Mouse (Mus musculus) lung, postnatal 25 days (tissue): ENCODE data around the gene Abhd17a.
"Not testable (repeated sequence)": the region's sequence is repeated elsewhere in the genome, so short reads cannot be mapped to it uniquely, and the experiment has no call there.

Experiments used
- DNase-seq: peaks from one replicate; pipeline ENCODE4 v3.0.0; 2022; ENCODE audit warnings: low spot score

Abhd17a gene

GRCm38 (mm10) chr10:80608435-80608834 lies 18.3 kb upstream of the Abhd17a start:
- no peak for DNase-seq

DNA sequence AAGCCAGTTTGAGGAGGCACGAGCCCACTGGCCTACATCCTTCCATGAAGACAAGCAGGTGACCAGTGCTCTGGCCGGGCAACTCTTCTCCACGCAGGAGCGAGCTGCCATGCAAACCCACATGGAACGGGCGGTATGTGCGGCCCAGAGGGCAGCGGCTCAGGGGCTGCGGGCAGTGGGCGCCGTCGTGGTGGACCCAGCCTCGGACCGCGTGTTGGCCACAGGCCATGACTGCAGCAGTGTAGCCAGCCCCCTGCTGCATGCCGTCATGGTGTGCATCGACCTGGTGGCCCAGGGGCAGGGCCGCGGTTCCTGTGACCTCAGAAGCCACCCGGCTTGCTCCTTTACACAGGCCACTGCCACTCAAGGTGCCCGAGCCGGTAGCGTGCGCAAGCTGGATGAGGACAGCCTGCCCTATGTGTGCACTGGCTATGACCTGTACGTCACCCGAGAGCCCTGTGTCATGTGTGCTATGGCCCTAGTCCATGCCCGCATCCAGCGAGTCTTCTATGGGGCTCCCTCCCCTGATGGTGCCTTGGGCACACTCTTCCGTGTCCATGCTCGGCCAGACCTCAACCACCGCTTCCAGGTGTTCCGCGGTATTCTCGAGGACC lies 16.7 kb upstream of the Abhd17a start:
- no peak for DNase-seq

GRCm38 (mm10) chr10:80606306-80606705 lies 16.2 kb upstream of the Abhd17a start:
- DNase-seq, result no peak

DNA sequence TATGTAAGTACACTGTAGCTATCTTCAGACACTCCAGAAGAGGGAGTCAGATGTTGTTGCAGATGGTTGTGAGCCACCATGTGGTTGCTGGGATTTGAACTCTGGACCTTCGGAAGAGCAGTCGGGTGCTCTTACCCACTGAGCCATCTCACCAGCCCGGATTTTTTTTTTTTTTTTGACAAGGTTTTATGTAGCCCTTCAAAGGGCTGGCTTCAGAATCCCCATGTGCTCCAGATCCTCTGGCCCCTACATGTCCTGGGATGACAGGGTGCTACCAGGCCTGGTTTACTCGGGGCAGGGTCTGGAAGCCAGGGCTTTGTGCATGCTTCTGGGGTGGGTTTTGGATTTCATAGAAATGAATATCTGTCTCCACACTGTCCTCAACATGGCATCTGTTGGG lies 15.6 kb upstream of the Abhd17a start, which contains the start of gene Gm49322:
TSS of gene Gm49322 (plus strand) at position 301 of the 400 bp plus-strand sequence.
- not testable (repeated sequence) for DNase-seq

DNA sequence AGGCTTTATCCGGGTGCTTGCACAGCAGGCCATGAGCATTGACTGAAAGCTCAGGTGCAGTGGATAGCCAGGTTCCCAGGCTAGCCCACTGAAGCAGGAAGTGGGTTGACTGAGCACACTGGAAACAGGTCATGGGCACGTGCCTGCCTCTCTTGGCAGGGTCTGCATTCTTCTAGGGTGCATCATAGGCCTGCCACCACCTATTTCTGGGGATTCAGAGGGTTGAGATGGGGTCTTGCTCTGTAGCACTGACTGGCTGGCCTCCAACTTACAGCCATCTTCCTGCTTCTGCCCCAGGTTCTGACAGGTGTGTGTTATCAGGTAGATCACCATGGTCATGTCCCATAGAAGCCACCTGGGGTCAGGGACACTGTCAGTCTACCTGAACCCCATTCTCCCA lies 14.8 kb upstream of the Abhd17a start:
- DNase-seq, result no peak

DNA sequence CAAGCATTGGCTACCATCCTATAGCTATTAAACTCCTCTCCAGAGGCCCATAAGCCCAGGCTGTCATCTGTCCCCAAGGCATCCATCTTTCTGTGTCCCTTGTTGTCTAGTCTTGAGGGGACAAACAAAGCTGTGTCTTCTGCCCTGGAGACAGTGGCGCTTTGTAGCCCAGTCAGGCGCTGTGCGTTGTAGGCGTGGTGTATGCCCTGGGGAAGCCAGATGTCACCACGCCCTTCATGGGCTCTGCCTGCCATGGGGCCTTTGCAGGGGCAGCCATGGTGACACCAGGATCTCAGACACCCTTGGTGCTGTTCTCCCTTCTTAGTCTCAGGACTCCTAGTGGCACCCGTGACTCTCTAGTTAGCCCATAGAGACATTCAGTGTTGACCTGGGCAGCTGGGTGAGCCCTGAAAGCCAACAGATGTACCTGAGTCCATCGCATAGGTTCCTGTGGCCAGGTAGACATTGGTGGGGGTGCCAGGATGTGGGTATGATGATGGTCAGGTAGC lies 13.9 kb upstream of the Abhd17a start:
- DNase-seq, result no peak

GRCm38 (mm10) chr10:80603364-80603763 lies 13.2 kb upstream of the Abhd17a start:
- DNase-seq, result no peak

GRCm38 (mm10) chr10:80602698-80603325 lies 12.7 kb upstream of the Abhd17a start, which contains the start of the genes Scamp4 and Adat3:
Gene Scamp4 (plus strand): TSS chr10:80602872.
Gene Adat3 (plus strand): TSS chr10:80602880.
- DNase-seq, result peak; percentile 94

DNA sequence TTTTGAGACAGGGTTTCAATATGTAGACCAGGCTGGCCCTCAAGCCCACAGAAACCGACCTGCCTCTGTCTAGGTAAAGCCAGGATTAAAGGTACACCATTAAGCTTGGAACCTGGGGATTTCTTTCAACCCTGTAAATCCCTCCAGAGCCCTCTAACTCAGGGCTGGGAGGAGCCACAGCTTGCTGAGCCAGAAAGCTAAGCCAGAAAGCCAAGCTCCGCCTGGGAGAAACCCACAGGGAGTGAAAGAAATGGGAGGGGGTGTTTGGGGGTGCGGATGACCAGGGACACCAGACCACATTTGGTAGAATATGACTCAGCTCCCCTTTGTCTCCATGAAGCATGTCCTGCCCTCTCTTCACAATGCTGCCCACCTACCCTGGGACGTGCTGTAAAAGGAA lies 6.2 kb upstream of the Abhd17a start:
- no peak for DNase-seq

DNA sequence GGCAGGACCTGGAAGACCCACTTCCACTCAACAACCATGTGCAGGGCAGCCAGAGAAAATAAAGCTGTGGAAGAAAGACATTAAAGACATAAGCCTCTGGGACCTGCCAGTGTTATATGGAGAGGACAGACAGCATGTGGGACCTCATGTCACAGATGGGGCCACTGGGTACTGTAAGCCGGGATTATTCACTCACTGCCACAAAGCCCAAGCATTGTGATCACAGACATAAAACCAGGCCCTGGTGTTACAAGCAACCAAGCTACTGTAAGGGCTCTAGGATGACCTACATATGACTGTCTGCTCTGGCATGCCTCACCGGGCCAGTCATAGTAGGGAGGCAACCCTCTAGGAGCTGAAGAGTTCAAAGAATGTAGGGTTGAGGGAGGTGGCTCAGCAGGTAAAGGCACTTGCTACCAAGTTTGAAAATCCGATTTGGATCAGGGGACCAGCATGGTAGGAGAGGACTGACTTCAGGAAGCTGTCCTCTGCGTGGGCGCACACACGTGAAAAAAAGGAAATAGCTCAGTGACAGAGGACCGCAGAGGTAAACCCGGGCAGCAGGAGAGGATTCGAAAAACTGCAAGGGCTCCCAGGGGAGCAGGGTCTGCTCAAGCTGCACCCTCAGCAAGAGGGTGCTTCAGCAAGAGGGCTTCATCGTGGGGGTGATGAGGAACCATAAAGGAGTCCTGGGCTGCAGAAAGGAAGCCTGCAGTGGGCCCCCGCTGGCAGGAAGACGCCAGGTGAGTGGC lies 838 bp downstream of the Abhd17a start:
- no peak for DNase-seq

GRCm38 (mm10) chr10:80587305-80587657 lies 2.9 kb downstream of the Abhd17a start:
- peak; percentile 64 for DNase-seq

DNA sequence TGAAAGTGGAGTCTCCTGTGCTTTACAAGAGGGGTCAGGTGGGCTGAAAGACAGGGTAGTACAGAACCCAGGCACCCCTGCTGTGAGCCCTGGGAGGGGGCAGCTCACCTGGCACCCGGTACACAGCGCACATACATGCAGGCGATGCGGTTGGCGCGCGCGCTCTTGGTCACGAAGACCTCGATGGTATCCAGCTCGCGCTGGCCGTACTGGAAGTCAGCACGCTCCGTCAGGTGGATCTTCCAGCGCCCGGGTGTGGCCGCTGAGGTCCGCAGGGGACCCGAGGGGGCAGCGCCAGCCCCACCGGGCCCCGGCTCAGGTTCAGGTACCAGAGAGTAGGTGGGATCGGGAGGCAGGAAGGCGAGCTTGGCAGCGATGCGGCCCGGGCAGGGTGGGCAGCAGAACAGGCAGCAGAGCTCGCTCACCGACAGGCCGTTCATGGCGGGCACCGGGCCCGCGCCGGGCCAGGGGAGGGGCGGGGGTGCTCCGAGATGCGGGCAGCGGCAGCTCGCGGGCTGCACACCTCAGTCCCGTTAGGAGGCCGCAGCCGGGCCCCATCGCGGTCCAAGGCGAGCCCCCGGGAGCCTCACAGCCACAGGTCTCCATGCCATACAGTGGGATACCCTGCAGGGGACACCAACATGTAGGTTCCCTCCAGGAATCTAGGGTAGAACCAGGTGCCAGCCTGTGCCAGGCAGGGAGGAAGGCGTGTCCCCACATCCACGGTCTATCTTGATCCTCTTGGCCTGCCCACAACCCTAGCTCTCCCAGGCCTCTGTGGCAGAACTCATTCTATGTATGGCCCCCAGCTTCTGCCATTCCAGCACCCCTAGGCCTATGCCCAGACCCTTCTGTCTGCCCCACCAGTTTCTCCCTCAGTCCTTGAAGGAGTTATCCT lies 3.5 kb downstream of the Abhd17a start:
- DNase-seq, result no peak

DNA sequence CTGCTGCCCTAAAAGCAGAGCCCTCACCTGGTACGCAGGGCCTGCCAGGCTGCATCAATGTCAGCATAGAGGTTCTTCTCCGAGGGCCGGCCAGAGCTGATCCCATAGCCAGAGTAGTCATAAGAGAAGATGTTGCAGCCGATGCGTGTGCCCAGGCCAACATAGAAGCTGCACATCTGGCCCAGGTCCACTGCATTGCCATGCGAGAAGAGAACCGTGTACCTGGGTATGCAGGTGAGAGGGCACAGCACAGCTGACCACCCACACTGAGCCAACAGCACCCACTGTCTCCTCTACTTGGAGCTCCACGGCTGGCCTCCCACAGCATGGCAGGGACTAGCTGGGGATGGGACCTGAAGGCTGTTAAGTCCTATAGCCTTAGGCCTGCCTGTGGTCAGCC lies 4.6 kb downstream of the Abhd17a start:
- no peak for DNase-seq

- no peak for DNase-seq
Observed at GRCm38 (mm10) chr10:80584642-80585552, 5.2 kb downstream of the Abhd17a start.

DNA sequence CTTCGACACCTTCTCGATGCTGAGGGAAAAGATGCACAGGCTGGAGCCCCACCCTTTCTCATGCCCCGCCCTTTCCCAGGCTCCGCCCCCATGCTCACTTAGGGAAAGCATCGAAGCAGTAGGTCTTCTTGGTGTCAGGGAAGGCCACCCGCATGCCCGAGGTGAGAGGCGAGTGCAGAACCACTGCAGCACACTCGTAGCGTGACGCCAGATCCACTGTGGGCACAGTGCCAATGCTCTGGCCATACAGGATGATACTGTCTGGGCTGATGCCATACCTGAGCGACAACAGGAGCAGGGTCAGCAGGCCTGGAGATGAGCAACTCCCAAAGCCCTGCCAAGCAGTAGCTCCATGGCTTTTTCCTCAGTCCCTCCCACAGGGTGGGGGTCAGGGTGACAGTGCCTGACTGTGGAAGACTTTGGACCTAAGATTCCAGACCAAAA lies 6.1 kb downstream of the Abhd17a start:
- no peak for DNase-seq

DNA sequence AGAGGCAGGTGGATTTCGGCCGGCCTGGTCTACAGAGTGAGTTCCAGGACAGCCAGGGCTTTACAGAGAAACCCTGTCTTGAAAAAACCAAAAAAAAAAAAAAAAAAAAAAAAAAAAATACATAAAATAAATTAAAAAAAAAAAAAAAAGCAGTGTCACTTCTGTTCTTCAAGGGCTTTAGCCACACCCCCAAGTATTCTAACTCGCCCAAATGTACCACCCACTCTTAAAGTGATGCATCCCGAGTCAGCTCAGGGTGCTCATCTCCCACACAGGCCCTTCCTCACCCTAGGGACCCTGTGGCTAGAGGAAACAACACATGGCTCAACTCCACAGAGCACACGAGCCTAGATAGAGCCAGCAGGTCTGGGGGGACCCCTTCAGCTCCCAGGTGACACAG lies 7.1 kb downstream of the Abhd17a start:
- no peak for DNase-seq

DNA sequence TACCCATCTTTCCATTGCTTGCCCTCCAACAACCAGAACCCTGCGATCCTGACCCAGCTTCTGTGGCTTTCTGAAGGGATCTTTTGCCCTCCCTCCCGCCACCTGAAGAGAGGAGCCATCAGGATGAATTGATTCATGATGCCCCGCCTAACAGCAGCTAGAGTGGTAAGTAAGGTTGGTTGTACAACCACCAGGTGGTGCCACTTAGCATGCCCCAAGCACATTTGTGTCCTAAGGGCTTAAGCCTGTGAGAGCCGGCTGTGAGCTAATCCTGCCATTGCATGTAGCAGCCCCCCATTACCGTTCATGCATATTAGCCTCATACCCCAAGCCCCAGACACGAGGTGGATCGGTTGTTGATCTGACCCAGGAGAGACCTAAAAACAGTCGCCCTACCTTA lies 11.2 kb downstream of the Abhd17a start:
- DNase-seq, result peak; percentile 76

DNA sequence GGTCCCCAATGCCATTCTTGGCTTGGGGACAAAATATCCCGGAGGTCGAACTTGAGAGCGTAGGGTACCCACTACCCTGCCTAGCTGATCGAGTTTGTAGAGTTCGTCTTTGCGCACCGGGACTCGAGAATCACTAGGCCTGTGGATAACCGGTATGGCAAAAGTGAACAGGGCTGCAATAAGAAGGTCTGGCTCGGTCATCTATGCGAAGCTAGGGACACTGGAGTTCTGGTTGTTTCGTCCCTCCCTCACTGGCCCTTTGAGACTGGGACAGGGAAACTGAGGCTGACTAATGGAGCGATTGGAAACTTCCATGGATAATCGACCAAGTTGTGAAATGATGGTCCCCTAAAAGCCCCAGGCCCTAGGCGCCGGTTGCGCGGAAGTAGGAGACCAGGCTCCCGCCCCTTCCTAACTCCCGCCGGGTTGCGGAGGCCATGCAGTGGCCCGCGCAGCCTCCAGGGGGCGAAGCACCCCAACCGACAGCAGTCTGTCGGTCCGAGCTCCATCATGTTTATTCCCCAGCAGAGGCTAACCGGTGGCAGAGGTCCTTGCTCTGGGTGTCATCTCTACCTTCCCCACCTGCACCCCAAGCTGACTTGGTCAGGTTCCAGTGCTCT lies 11.9 kb downstream of the Abhd17a start:
- peak; percentile 86 for DNase-seq

DNA sequence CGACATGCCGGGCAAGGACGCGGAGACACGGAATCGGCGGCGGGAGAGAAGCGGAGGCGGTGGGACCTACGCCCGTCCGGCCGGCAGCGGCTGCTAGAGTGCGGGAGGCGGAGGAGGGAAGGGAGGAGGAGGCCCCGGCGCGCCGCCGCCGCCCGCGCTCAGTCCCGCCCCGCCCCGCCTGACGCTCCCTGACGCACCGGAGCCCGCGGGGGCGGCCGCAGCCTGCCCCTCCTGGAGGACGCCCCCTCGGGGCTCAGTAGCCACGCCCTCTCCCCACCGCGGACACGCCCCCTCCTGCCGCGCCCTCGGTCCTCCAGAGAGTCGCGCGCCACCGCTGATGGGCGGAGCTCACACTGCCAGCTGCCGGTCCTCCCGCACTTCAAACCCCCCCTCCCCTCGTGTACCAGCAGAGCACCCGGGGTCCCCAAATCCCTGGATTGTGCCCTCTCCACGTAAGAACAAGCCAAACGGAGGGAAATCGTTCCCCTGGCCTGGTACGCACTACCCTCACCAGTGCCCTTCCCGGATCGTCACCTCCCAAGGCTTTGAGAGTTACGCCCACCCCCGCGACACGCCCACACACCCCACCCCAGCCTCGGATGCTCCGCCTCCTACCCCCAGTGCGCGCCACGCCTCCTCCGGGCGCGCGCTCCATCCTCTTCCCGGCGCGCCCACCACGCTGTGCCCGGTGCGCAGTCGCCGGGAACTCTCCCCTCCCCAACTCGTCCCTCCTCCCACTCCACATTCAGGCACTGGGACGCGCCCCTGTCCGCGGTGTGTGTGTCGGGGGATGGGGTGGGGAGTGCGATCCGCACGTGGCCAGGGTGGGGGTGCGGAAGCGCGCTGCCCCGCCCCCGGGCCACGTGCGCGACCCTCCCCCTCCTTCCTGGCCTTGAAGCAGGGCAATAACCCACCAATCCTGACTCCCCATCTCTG lies 12.7 kb downstream of the Abhd17a start, which contains the start of gene Klf16:
TSS of gene Klf16 (minus strand) at position 127 of the 936 bp plus-strand sequence.
- DNase-seq, result peak; percentile 98
